Mouse (Mus musculus): Measurements from ENCODE around the gene Antxr1. TPM values are rescaled to one million over a fixed set of nuclear protein-coding genes. Genes with fewer than 3 reads are reported as not detected.

The Antxr1 gene
- total and polyA plus RNA-seq, 3 experiments, result 0.16 to 0.23 (median 0.21) TPM

DNA sequence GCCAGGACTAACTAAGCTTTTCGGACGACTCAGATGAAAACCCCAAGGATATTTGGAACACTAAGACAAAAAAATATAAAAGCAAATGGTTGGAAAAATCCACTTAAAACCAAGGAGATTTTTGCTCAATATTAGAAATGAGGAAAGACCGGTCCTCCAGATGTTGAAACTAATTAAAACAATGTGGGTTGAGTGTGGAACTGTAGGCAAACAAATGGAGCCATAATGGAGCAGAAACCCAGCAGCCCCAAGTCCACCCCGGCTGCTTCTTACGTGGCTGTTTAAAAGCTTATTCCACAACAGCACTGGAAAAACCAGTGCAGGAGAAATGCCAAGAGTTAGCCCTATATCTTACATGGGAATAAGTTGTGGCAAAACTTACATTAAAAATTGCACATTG is 32.9 kb downstream of the Antxr1 start:
- Histone ChIP-seq H3K79me2 (replicated peaks; ENCODE audit: control insufficient read depth, extremely low read depth, insufficient read depth, poor library complexity, severe bottlenecking) (no peaks in the 10 kb centered on the region), H3K4me1 (ENCODE audit: control insufficient read depth in 1 of 2, insufficient read depth in 2 of 2) (peaks cover 0 to 7% of the 10 kb centered on the region in 2 experiments; a peak in 2 of 4 replicates), H3K4me3 (replicated peaks in 1 of 3; ENCODE audit: low read depth in 2 of 3, low read length in 2 of 3, poor library complexity in 1 of 3) (no peak overlapping the region), H3K9ac (ENCODE audit: insufficient read depth, low read depth) (no peak overlapping the region), H3K27ac (ENCODE audit: insufficient read depth, low read depth) (no peak overlapping the region), H3K4me2 (ENCODE audit: insufficient read depth, low read depth, poor library complexity, severe bottlenecking) (no peak overlapping the region), H3K27me3 (replicated peaks) (no peaks in the 10 kb centered on the region), H3K36me3 (replicated peaks in 1 of 2; ENCODE audit: control insufficient read depth in 1 of 2, insufficient read depth in 1 of 2, low read length in 1 of 2) (no peaks in the 10 kb centered on the region), H3K9me3 (replicated peaks; ENCODE audit: low read length) (no peaks in the 10 kb centered on the region)
- TF ChIP-seq CTCF (conservative IDR thresholded peaks at IDR 0.05 in 1 of 2, IDR thresholded peaks at IDR 0.05 in 1 of 2; ENCODE audit: low read depth in 2 of 2, low read length in 2 of 2), result no peak
- TF ChIP-seq GABPA (IDR thresholded peaks at IDR 0.05; ENCODE audit: insufficient replicate concordance, low read depth, low read length), result no peak
- no peak for TF ChIP-seq USF1 (IDR thresholded peaks at IDR 0.05; ENCODE audit: low read depth, low read length)
- no peak for TF ChIP-seq ELF1 (IDR thresholded peaks at IDR 0.05; ENCODE audit: low read depth, low read length)
- TF ChIP-seq USF2 (conservative IDR thresholded peaks at IDR 0.05; ENCODE audit: low read depth, low read length), result no peak
- no peak for TF ChIP-seq MAX (IDR thresholded peaks at IDR 0.05; ENCODE audit: low read length)
- TF ChIP-seq BHLHE40 (IDR thresholded peaks at IDR 0.05; ENCODE audit: low read depth, low read length), result no peak
- TF ChIP-seq TBP (conservative IDR thresholded peaks at IDR 0.05; ENCODE audit: low read depth, low read length), result no peak
- TF ChIP-seq PAX5 (IDR thresholded peaks at IDR 0.05; ENCODE audit: low read length), result no peak
- TF ChIP-seq IRF4 (IDR thresholded peaks at IDR 0.05; ENCODE audit: low read depth, low read length), result no peak
- dilution Hi-C loops (cut with MboI; ENCODE audit: extremely low pct_ligation_motif_present, extremely low pct_unique_long_range_greater_than_20kb, low sequenced_read_pairs), result no loop called here
- no peak for DNase-seq (ENCODE audit: extremely low read depth)
- in situ Hi-C loops (cut with MboI; ENCODE audit: low pct_ligation_motif_present, low pct_unique_long_range_greater_than_20kb, low sequenced_read_pairs), result no loop called here

DNA sequence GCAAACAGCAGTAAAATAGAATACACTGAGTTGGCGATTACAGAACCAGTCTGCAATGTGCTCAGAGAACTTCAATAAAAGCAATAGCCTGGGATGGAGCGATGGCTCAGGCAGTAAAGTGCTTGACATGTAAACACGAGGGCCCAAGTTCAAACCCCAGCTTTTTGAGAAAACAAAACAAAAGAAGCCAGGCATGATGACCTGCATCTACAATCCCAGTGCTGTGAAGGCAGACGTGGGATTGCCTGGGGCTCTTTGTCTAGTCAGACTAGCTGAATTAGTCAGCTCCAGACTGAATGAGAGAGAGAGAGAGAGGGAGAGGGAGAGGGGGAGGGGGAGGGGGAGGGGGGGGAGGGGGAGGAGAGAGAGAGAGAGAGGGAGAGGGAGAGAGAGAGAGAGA is 33.6 kb downstream of the Antxr1 start:
- H3K36me3 ChIP-seq (replicated peaks in 1 of 2; ENCODE audit: control insufficient read depth in 1 of 2, insufficient read depth in 1 of 2, low read length in 1 of 2), result no peaks in the 10 kb centered on the region
- H3K27me3 ChIP-seq (replicated peaks), result no peaks in the 10 kb centered on the region
- no peak for TF ChIP-seq ZC3H11A (IDR thresholded peaks at IDR 0.05; ENCODE audit: low read depth, low read length)
- no peak for DNase-seq (ENCODE audit: extremely low read depth)
- in situ Hi-C loops (cut with MboI; ENCODE audit: low pct_ligation_motif_present, low pct_unique_long_range_greater_than_20kb, low sequenced_read_pairs) (no loop called here), dilution Hi-C loops (cut with MboI; ENCODE audit: extremely low pct_ligation_motif_present, extremely low pct_unique_long_range_greater_than_20kb, low sequenced_read_pairs) (no loop called here)
- H3K9ac ChIP-seq (ENCODE audit: insufficient read depth, low read depth), result no peak overlapping the region
- no peak overlapping the region for H3K4me2 ChIP-seq (ENCODE audit: insufficient read depth, low read depth, poor library complexity, severe bottlenecking)
- no peaks in the 10 kb centered on the region for H3K79me2 ChIP-seq (replicated peaks; ENCODE audit: control insufficient read depth, extremely low read depth, insufficient read depth, poor library complexity, severe bottlenecking)
- H3K4me3 ChIP-seq (replicated peaks in 1 of 3; ENCODE audit: low read depth in 2 of 3, low read length in 2 of 3, poor library complexity in 1 of 3), result no peak overlapping the region
- no peaks in the 10 kb centered on the region for H3K9me3 ChIP-seq (replicated peaks; ENCODE audit: low read length)
- H3K4me1 ChIP-seq (ENCODE audit: control insufficient read depth in 1 of 2, insufficient read depth in 2 of 2), result peaks cover 0 to 6% of the 10 kb centered on the region in 2 experiments; a peak in 2 of 4 replicates
- H3K27ac ChIP-seq (ENCODE audit: insufficient read depth, low read depth), result no peak overlapping the region

DNA sequence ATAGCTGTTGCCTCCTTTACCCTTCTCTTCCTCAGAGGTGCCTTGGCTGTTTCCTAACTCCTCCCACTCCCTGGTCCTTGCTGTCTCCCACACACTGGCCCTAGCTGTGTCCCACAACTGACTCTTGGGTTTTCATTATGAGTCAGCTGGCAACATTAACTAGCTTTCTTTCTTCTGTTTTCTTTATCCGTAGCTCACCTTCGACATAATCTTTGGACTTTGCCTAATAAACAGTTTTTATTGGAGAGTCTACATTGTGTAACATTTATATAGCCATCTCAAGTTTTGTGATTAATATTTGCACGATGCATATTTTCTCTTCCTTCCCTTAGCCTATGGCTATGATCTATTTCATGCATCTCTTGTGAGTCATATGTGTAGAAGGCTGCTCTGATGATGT is 40.7 kb downstream of the Antxr1 start:
- dilution Hi-C loops (cut with MboI; ENCODE audit: extremely low pct_ligation_motif_present, extremely low pct_unique_long_range_greater_than_20kb, low sequenced_read_pairs) (no loop called here), in situ Hi-C loops (cut with MboI; ENCODE audit: low pct_ligation_motif_present, low pct_unique_long_range_greater_than_20kb, low sequenced_read_pairs) (no loop called here)
- Histone ChIP-seq H3K4me3 (replicated peaks in 1 of 3; ENCODE audit: low read depth in 2 of 3, low read length in 2 of 3, poor library complexity in 1 of 3) (no peak overlapping the region), H3K27ac (ENCODE audit: insufficient read depth, low read depth) (no peak overlapping the region), H3K4me2 (ENCODE audit: insufficient read depth, low read depth, poor library complexity, severe bottlenecking) (no peak overlapping the region), H3K27me3 (replicated peaks) (peaks cover 3% of the 10 kb centered on the region), H3K4me1 (ENCODE audit: control insufficient read depth in 1 of 2, insufficient read depth in 2 of 2) (peaks cover 6 to 9% of the 10 kb centered on the region in 2 experiments), H3K79me2 (replicated peaks; ENCODE audit: control insufficient read depth, extremely low read depth, insufficient read depth, poor library complexity, severe bottlenecking) (no peaks in the 10 kb centered on the region), H3K9me3 (replicated peaks; ENCODE audit: low read length) (peaks cover 3% of the 10 kb centered on the region), H3K36me3 (replicated peaks in 1 of 2; ENCODE audit: control insufficient read depth in 1 of 2, insufficient read depth in 1 of 2, low read length in 1 of 2) (no peaks in the 10 kb centered on the region), H3K9ac (ENCODE audit: insufficient read depth, low read depth) (no peak overlapping the region)
- no peak for DNase-seq (ENCODE audit: extremely low read depth)
- TF ChIP-seq MAFK (IDR thresholded peaks at IDR 0.05; ENCODE audit: insufficient replicate concordance, low read length) (no peak), USF2 (conservative IDR thresholded peaks at IDR 0.05; ENCODE audit: low read depth, low read length) (no peak), CHD1 (IDR thresholded peaks at IDR 0.05; ENCODE audit: low read depth, low read length) (no peak), MEF2A (IDR thresholded peaks at IDR 0.05; ENCODE audit: borderline replicate concordance, low read depth, low read length) (no peak), POLR2AphosphoS2 (IDR thresholded peaks at IDR 0.05; ENCODE audit: low read depth, low read length) (no peak), MYC (IDR thresholded peaks at IDR 0.05; ENCODE audit: low read depth, low read length) (no peak), SMC3 (IDR thresholded peaks at IDR 0.05; ENCODE audit: low read depth, low read length) (no peak), E2F4 (IDR thresholded peaks at IDR 0.05; ENCODE audit: insufficient replicate concordance, low read depth, low read length) (no peak), TBP (conservative IDR thresholded peaks at IDR 0.05; ENCODE audit: low read depth, low read length) (no peak), ZKSCAN1 (IDR thresholded peaks at IDR 0.05; ENCODE audit: borderline replicate concordance, low read depth, low read length) (no peak), ETS1 (conservative IDR thresholded peaks at IDR 0.05; ENCODE audit: low read depth, low read length) (no peak), JUN (IDR thresholded peaks at IDR 0.05; ENCODE audit: insufficient read depth, low read depth, low read length) (peak; percentile 46; the same call in 1 of the 2 replicates), GABPA (IDR thresholded peaks at IDR 0.05; ENCODE audit: insufficient replicate concordance, low read depth, low read length) (no peak), EP300 (IDR thresholded peaks at IDR 0.05; ENCODE audit: low read length) (0 out of 2 replicates have a peak, but pooled peaks have one; percentile 17), HCFC1 (IDR thresholded peaks at IDR 0.05; ENCODE audit: low read depth, low read length) (no peak), ELF1 (IDR thresholded peaks at IDR 0.05; ENCODE audit: low read depth, low read length) (no peak), ZNF384 (IDR thresholded peaks at IDR 0.05; ENCODE audit: low read depth, low read length) (no peak), ZC3H11A (IDR thresholded peaks at IDR 0.05; ENCODE audit: low read depth, low read length) (no peak), IRF4 (IDR thresholded peaks at IDR 0.05; ENCODE audit: low read depth, low read length) (peak; percentile 60; the same call in 1 of the 2 replicates), POLR2A (IDR thresholded peaks at IDR 0.05; ENCODE audit: low read depth, low read length) (no peak), ZMIZ1 (IDR thresholded peaks at IDR 0.05; ENCODE audit: low read depth, low read length) (no peak), USF1 (IDR thresholded peaks at IDR 0.05; ENCODE audit: low read depth, low read length) (no peak)
